Mouse (Mus musculus): ENCODE measurements around the gene Serhl. TPM values are rescaled to one million over a fixed set of nuclear protein-coding genes. Genes with fewer than 3 reads are reported as not detected.
"Not testable (repeated sequence)": the region's sequence is repeated elsewhere in the genome, so short reads cannot be mapped to it uniquely, and the experiment has no call there.

Gene Serhl
- polyA plus RNA-seq, 1 experiment from 2014 or later: 50.5 TPM

DNA sequence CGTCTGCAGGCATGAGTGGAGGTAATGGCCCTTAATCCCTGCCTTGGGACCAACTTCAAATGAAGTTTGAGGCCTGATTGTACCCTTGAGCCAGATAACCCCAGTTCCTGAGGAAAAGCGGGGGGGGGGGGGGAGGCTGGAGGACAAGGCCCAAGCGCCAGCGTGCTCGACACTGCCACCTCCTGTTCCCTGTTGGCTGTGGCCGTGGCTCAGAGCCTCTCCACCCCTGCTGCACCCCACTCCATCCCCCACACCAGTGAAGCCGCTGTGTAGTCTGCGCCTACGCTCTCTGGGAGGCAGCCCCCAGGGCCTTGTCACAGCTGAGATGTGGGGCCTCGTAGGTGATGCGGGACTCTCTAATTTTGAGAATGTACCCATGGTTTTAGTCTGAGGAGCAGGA, 23.6 kb downstream of the Serhl start:
- Histone ChIP-seq H3K27ac (replicated peaks) (peak overlapping the region; percentile 3; the same call in 1 of the 2 replicates), H3K4me3 (no peak overlapping the region), H3K9me3 (no peaks in the 10 kb centered on the region), H3K27me3 (replicated peaks; ENCODE audit: low read depth, poor library complexity, severe bottlenecking) (no peaks in the 10 kb centered on the region), H3K36me3 (replicated peaks) (peaks cover 43% of the 10 kb centered on the region), H3K4me1 (peaks cover 13% of the 10 kb centered on the region)
- WGBS: 13% methylated on average over 11 of the region's 11 CpGs
- DNase-seq (ENCODE audit: low spot score): peak; percentile 72

GRCm38 (mm10) chr15:83114106-83114505, 24.8 kb downstream of the Serhl start:
- Histone ChIP-seq H3K4me1 (peaks cover 9% of the 10 kb centered on the region), H3K27me3 (replicated peaks; ENCODE audit: low read depth, poor library complexity, severe bottlenecking) (no peaks in the 10 kb centered on the region), H3K9me3 (no peaks in the 10 kb centered on the region), H3K27ac (replicated peaks) (no peak overlapping the region), H3K4me3 (no peak overlapping the region), H3K36me3 (replicated peaks) (peaks cover 55% of the 10 kb centered on the region)
- WGBS: 83% methylated on average over 9 of the region's 9 CpGs
- no peak for DNase-seq (ENCODE audit: low spot score)

DNA sequence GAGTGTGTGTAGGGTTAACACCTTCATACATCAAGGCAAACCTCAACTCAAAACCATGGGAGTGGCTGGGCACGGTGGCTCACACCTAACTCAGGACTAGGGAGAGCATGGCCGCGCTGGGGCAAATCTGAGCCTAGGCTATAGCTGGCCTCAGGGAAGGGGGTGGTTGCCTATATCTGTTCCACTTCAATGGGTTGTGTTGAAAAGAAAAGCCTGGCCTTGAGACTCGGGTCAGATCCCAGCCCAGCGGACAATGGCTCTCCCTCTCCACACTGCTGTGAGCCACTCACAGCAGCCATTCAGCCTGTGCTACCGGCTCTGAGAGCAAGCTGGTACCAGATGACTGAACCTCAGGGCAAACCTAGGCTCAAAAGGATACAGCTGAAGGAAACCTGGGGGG, 25.8 kb downstream of the Serhl start:
- no peak overlapping the region for H3K27ac ChIP-seq (replicated peaks)
- no peak overlapping the region for H3K4me3 ChIP-seq
- H3K9me3 ChIP-seq: no peaks in the 10 kb centered on the region
- H3K27me3 ChIP-seq (replicated peaks; ENCODE audit: low read depth, poor library complexity, severe bottlenecking): no peaks in the 10 kb centered on the region
- DNase-seq (ENCODE audit: low spot score): no peak
- WGBS: 65% methylated on average over 6 of the region's 6 CpGs
- H3K36me3 ChIP-seq (replicated peaks): peaks cover 65% of the 10 kb centered on the region
- H3K4me1 ChIP-seq: peaks cover 9% of the 10 kb centered on the region

GRCm38 (mm10) chr15:83118360-83118759, 29.1 kb downstream of the Serhl start:
- H3K4me1 ChIP-seq: peaks cover 15% of the 10 kb centered on the region
- DNase-seq (ENCODE audit: low spot score): no peak
- H3K9me3 ChIP-seq: no peaks in the 10 kb centered on the region
- H3K36me3 ChIP-seq (replicated peaks): peaks cover 69% of the 10 kb centered on the region
- no peak overlapping the region for H3K4me3 ChIP-seq
- H3K27ac ChIP-seq (replicated peaks): no peak overlapping the region
- no peaks in the 10 kb centered on the region for H3K27me3 ChIP-seq (replicated peaks; ENCODE audit: low read depth, poor library complexity, severe bottlenecking)
- WGBS: 87% methylated on average over 7 of the region's 7 CpGs

GRCm38 (mm10) chr15:83121709-83122565, 32.6 kb downstream of the Serhl start:
- Histone ChIP-seq H3K4me3 (peak overlapping the region; percentile 94), H3K4me1 (peaks cover 11% of the 10 kb centered on the region), H3K27ac (replicated peaks) (peak overlapping the region; percentile 88), H3K9me3 (no peaks in the 10 kb centered on the region), H3K36me3 (replicated peaks) (peaks cover 54% of the 10 kb centered on the region), H3K27me3 (replicated peaks; ENCODE audit: low read depth, poor library complexity, severe bottlenecking) (no peaks in the 10 kb centered on the region)
- WGBS: 4% methylated on average over 43 of the region's 43 CpGs
- peak; percentile 74 for DNase-seq (ENCODE audit: low spot score)

DNA sequence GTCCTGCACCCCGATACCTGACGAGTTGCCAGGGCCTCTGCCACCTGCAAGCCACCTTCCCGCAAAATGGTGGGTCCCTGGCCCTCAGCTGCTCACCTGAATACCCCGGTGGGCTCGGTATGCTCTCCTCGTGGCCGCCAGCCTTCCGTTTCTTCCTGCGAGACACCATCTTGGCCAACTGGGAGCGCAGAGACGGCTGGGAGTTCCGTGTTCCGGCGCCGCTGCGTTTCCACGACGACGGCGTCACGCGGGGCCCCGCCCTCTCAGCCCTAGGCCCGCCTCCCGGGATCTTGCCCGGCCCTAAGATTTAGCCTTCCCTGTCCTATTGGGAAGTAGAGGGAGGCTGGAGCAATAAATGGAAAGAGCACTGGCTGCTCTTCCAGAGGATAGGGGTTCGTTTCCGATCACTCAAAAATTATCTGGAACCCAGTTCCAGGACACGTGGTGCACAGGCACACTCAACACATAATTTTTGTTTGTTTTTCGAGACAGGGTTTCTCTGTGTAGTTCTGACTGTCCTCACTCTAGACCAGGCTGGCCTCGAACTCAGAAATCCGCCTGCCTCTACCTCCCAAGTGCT, 33.4 kb downstream of the Serhl start, which contains the start of gene Rrp7a:
Rrp7a (minus strand) TSS at position 236 of the 580 bp plus-strand sequence.
- peak; percentile 95 for DNase-seq (ENCODE audit: low spot score)
- Histone ChIP-seq H3K4me3 (peak within 1 kb of the TSS; percentile 94), H3K27me3 (replicated peaks; ENCODE audit: low read depth, poor library complexity, severe bottlenecking) (no peaks in the 10 kb centered on the region), H3K27ac (replicated peaks) (peak within 1 kb of the TSS; percentile 88), H3K9me3 (no peaks in the 10 kb centered on the region), H3K4me1 (peaks cover 11% of the 10 kb centered on the region), H3K36me3 (replicated peaks) (peaks cover 54% of the 10 kb centered on the region)
- WGBS: 11% methylated on average over 32 of the region's 32 CpGs

DNA sequence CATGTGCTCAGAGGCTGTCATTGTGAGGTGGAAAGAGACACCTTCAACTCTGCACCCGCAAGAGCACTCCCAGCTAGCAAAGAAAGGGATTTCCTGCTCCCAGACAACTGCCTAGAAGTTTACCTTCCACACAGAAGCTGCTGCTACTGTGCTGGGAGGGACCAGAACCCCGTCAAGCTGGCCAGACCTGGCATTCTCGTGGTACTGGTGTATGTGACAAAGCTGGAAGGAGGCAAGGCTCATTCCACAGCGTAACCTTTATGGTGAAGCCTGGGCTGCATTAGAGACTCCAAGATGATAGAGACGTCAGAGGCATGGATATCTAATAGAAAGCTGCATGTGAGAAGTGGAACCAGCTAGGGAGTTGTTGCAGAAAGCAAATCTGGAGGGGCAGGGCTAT, 35.3 kb downstream of the Serhl start:
- no peaks in the 10 kb centered on the region for H3K9me3 ChIP-seq
- peaks cover 54% of the 10 kb centered on the region for H3K36me3 ChIP-seq (replicated peaks)
- H3K27ac ChIP-seq (replicated peaks): no peak overlapping the region
- 68% methylated on average over 5 of the region's 5 CpGs for WGBS
- H3K4me3 ChIP-seq: no peak overlapping the region
- DNase-seq (ENCODE audit: low spot score): no peak
- H3K27me3 ChIP-seq (replicated peaks; ENCODE audit: low read depth, poor library complexity, severe bottlenecking): no peaks in the 10 kb centered on the region
- H3K4me1 ChIP-seq: peaks cover 11% of the 10 kb centered on the region

GRCm38 (mm10) chr15:83126582-83126981, 37.3 kb downstream of the Serhl start:
- no peaks in the 10 kb centered on the region for H3K9me3 ChIP-seq
- H3K27me3 ChIP-seq (replicated peaks; ENCODE audit: low read depth, poor library complexity, severe bottlenecking): no peaks in the 10 kb centered on the region
- peaks cover 65% of the 10 kb centered on the region for H3K36me3 ChIP-seq (replicated peaks)
- peaks cover 5% of the 10 kb centered on the region for H3K4me1 ChIP-seq
- WGBS: 94% methylated on average over 9 of the region's 9 CpGs
- no peak for DNase-seq (ENCODE audit: low spot score)
- H3K27ac ChIP-seq (replicated peaks): no peak overlapping the region
- H3K4me3 ChIP-seq: no peak overlapping the region

DNA sequence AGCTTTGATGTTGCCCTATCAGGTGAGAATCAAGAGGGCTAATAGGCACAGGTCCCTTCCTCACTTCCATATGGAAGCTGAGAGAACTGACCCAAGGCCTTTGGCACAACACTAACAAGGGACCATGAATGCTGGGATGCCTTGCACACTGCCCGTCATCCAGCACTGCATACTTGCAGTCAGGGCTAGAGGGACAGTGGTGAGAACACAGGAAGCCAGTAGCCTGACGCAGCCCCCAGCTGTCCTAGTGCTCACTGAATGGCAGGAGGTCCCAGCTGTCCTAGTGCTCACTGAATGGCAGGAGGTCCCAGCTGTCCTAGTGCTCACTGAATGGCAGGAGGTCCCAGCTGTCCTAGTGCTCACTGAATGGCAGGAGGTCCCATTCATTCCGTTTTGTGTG, 37.7 kb downstream of the Serhl start:
- H3K4me3 ChIP-seq; DNase-seq (ENCODE audit: low spot score); H3K27me3 ChIP-seq (replicated peaks; ENCODE audit: low read depth, poor library complexity, severe bottlenecking); H3K9me3 ChIP-seq; H3K4me1 ChIP-seq; H3K27ac ChIP-seq (replicated peaks): not testable (repeated sequence)
- 87% methylated on average over 3 of the region's 3 CpGs for WGBS
- H3K36me3 ChIP-seq (replicated peaks): peaks cover 69% of the 10 kb centered on the region

GRCm38 (mm10) chr15:83129530-83130231, 40.4 kb downstream of the Serhl start:
- peaks cover 96% of the 10 kb centered on the region for H3K36me3 ChIP-seq (replicated peaks)

GRCm38 (mm10) chr15:83134671-83135070, 45.4 kb downstream of the Serhl start:
- Histone ChIP-seq H3K27ac (replicated peaks) (no peak overlapping the region), H3K4me3 (no peak overlapping the region), H3K27me3 (replicated peaks; ENCODE audit: low read depth, poor library complexity, severe bottlenecking) (no peaks in the 10 kb centered on the region), H3K9me3 (no peaks in the 10 kb centered on the region), H3K36me3 (replicated peaks) (peaks cover 95% of the 10 kb centered on the region), H3K4me1 (no peaks in the 10 kb centered on the region)
- WGBS: 93% methylated on average over 6 of the region's 6 CpGs
- DNase-seq (ENCODE audit: low spot score): no peak

More at GRCm38 (mm10) chr15:83129530-83130231, 40.4 kb downstream of the Serhl start:
- Histone ChIP-seq H3K4me3 (no peak overlapping the region), H3K4me1 (no peaks in the 10 kb centered on the region), H3K27ac (replicated peaks) (no peak overlapping the region), H3K27me3 (replicated peaks; ENCODE audit: low read depth, poor library complexity, severe bottlenecking) (no peaks in the 10 kb centered on the region), H3K9me3 (no peaks in the 10 kb centered on the region)
- WGBS: 94% methylated on average over 7 of the region's 7 CpGs
- DNase-seq (ENCODE audit: low spot score): no peak

DNA sequence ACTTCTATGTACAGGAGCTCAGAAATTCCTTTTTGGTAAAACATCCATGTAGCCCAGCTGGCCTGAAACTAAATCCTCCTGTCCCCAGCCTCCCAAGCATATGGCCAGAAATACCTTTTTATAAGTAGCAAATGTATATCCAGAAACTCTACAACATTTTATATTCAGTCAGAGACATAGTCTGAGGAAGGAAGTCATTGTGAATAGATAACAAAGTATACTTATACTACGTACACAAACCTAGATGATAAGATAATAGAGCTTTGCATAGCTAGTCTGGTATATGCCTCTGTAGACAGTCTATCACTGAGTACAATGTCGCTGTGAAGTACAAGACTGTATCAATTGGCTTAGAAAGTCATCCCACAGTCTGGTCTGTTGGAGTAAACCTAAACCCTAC, 46.3 kb downstream of the Serhl start:
- no peak overlapping the region for H3K27ac ChIP-seq (replicated peaks)
- no peaks in the 10 kb centered on the region for H3K27me3 ChIP-seq (replicated peaks; ENCODE audit: low read depth, poor library complexity, severe bottlenecking)
- DNase-seq (ENCODE audit: low spot score): no peak
- H3K4me3 ChIP-seq: no peak overlapping the region
- peaks cover 89% of the 10 kb centered on the region for H3K36me3 ChIP-seq (replicated peaks)
- H3K4me1 ChIP-seq: 0 out of 2 replicates have a peak, but pooled peaks cover 1% of the 10 kb centered on the region
- 95% methylated on average over 2 of the region's 2 CpGs for WGBS
- no peaks in the 10 kb centered on the region for H3K9me3 ChIP-seq

Measured in embryonic facial prominence, embryonic 10.5 days (tissue).